Mouse (Mus musculus): ENCODE measurements around the gene Msrb3. TPM values are rescaled to one million over a fixed set of nuclear protein-coding genes. Genes with fewer than 3 reads are reported as not detected.

Msrb3 gene
- total RNA-seq (2023), result 0.28 TPM in 1 of 2 replicates, not detected in the other

GRCm38 (mm10) chr10:120898785-120899762, at the start of gene Msrb3:
TSS of gene Msrb3 (minus strand) at chr10:120899101.

Other genes starting within 250 kb of the Msrb3 start
- gene Lemd3, start 80.2 kb upstream of the Msrb3 start, total RNA-seq (2023), result 22.1 and 32.7 TPM in 2 replicates
- not detected in 2 replicates for gene Wif1, start 134.9 kb upstream of the Msrb3 start, total RNA-seq (2023)